Mouse (Mus musculus) E14TG2a.4 (cell line): ENCODE measurements around the gene Glis1.

Experiments
- H3K27me3 ChIP-seq: 2 replicates; pipeline ENCODE4 v1.6.1; 2014; ENCODE audit warnings: low read length, control low read depth; ENCODE audit not compliant: insufficient read depth
- H3K36me3 ChIP-seq: 2 replicates; pipeline ENCODE4 v1.6.1; 2014; ENCODE audit warnings: low read length, control low read depth; ENCODE audit not compliant: insufficient read depth
- H3K4me1 ChIP-seq: replicated peaks from 2 replicates; pipeline ENCODE4 v1.6.1; 2014; ENCODE audit warnings: low read depth, low read length, control low read depth
- H3K4me3 ChIP-seq: replicated peaks from 2 replicates; pipeline ENCODE4 v1.5.1; 2014; ENCODE audit warnings: mild to moderate bottlenecking, low read length
- H3K9me3 ChIP-seq: 2 replicates; pipeline ENCODE4 v1.6.1; 2014; ENCODE audit warnings: low read length, control low read depth
- CTCF ChIP-seq: conservative IDR thresholded peaks from 2 replicates; pipeline ENCODE4 v1.5.1; 2014; ENCODE audit warnings: low read length
- NANOG ChIP-seq: IDR thresholded peaks from 2 replicates; pipeline ENCODE4 v1.6.1; 2014; ENCODE audit warnings: borderline replicate concordance, low read length, mixed read lengths
- POU5F1 ChIP-seq: IDR thresholded peaks from 2 replicates; pipeline ENCODE4 v1.6.1; 2014; ENCODE audit warnings: low read length, borderline replicate concordance

Glis1 gene

DNA sequence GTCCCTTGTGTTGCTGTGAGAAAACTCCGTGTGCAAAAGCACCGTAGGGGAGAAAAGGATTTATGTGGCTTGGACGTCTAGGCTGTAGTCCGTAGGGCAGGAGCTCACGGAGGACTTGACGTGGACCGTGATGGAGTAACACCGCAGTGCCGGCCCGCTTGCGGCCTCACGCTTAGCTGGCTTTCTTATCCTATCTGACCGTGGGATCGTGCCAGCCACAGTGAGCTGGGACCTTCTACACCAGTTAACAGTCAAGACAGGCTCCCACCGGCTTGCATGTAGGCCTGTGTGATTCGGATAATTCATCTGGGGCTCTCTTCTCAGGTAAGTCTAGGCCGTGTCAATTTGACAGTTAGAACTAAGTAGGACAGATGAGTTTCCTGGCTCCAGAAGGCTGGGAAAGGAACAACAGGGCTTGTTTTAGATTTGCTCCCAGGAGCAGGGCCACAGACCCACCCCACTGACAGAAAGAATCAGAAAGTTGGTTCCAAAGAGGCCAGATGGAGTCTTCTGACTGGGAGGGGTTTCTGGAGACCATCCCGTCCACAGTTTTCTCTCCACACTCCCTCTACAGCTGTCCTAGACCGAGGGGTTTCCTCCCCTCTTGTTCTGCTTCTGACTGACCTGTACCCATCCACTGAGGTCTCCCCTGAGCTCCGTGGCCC, 49.3 kb downstream of the Glis1 start:
- H3K36me3 ChIP-seq: no peaks in the 10 kb centered on the region
- TF ChIP-seq CTCF (no peak), NANOG (no peak), POU5F1 (no peak)
- H3K4me3 ChIP-seq: no peak overlapping the region
- H3K4me1 ChIP-seq: no peaks in the 10 kb centered on the region
- peaks cover 11% of the 10 kb centered on the region for H3K9me3 ChIP-seq
- H3K27me3 ChIP-seq: peaks cover 11% of the 10 kb centered on the region

DNA sequence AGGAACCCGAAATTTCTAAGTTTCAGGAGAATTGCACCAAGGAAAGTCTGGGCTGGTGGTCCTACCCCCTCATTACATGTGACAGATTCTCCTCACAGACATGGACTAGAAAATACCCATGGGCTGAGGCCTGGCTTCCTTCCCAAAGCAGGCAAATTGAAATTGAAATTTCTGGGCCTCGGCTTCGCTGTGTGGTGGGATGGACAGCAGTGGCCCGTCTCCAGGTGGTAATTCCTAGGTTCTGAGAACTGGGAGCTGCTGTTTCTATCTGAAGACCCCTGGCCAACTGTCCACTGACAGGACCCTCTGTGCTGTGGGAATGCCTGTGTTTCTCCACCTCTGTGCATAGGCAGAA, 49.8 kb downstream of the Glis1 start:
- H3K36me3 ChIP-seq: no peaks in the 10 kb centered on the region
- peaks cover 11% of the 10 kb centered on the region for H3K9me3 ChIP-seq
- H3K4me1 ChIP-seq: no peaks in the 10 kb centered on the region
- TF ChIP-seq CTCF (no peak), POU5F1 (no peak), NANOG (no peak)
- no peak overlapping the region for H3K4me3 ChIP-seq
- H3K27me3 ChIP-seq: peaks cover 15% of the 10 kb centered on the region

- Histone ChIP-seq H3K4me1 (peaks cover 8% of the 10 kb centered on the region), H3K9me3 (peaks cover 11% of the 10 kb centered on the region), H3K36me3 (no peaks in the 10 kb centered on the region), H3K4me3 (no peak overlapping the region), H3K27me3 (peaks cover 17% of the 10 kb centered on the region; the same call in 1 of the 2 replicates)
- TF ChIP-seq POU5F1 (no peak), CTCF (peak; percentile 19; the same call in 1 of the 2 replicates)
Measured at GRCm38 (mm10) chr4:107485903-107486302, 51.5 kb downstream of the Glis1 start.

GRCm38 (mm10) chr4:107489121-107489840, 54.9 kb downstream of the Glis1 start:
- H3K9me3 ChIP-seq: peaks cover 11% of the 10 kb centered on the region
- 0 out of 2 replicates have a peak overlapping the region, but pooled peaks have one; percentile 17 for H3K4me3 ChIP-seq
- no peak for TF ChIP-seq NANOG
- TF ChIP-seq POU5F1: no peak
- no peak for TF ChIP-seq CTCF
- peaks cover 8% of the 10 kb centered on the region for H3K4me1 ChIP-seq
- peaks cover 15% of the 10 kb centered on the region for H3K27me3 ChIP-seq
- no peaks in the 10 kb centered on the region for H3K36me3 ChIP-seq

GRCm38 (mm10) chr4:107492991-107493390, 58.6 kb downstream of the Glis1 start:
- no peak for TF ChIP-seq NANOG
- TF ChIP-seq POU5F1: no peak
- TF ChIP-seq CTCF: no peak
- Histone ChIP-seq H3K4me3 (no peak overlapping the region), H3K9me3 (no peaks in the 10 kb centered on the region), H3K36me3 (no peaks in the 10 kb centered on the region), H3K27me3 (peaks cover 15% of the 10 kb centered on the region), H3K4me1 (peaks cover 8% of the 10 kb centered on the region)

DNA sequence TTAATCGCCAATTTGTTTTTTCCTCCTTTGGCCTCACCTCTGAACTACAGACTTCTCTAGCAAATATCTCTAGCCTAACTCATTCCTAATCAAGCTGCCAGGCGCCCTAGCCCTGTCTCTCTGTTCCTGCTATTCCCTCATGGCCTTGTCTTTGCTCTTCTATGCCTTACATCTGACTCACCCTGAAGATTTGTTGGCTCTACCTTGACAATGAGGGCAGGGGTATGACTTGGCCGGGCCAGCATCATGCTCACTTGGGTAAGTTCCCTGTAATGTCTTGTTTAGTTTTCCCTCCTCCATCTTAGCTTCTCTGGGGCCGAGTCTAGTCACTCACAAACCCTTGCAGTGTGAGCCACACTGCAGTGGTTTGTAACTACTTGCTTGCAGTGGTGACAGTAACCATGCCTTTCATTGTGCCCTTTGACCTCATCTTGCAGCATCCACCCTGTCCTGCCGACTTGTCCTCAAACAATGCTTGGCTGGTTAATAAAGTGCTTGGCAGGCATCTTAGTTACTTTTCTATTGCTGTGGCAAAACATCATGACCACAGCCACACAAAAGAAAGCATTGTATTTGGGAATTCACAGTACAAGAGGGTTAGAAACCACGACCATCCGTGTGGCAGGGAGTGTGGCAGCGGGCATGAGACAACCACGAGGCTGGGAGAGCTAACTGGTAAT, 61.5 kb downstream of the Glis1 start:
- Histone ChIP-seq H3K4me1 (no peaks in the 10 kb centered on the region), H3K4me3 (no peak overlapping the region), H3K36me3 (no peaks in the 10 kb centered on the region), H3K9me3 (no peaks in the 10 kb centered on the region), H3K27me3 (peaks cover 1% of the 10 kb centered on the region; the same call in 1 of the 2 replicates)
- TF ChIP-seq NANOG (no peak), POU5F1 (no peak), CTCF (no peak)

GRCm38 (mm10) chr4:107497430-107497935, 63.1 kb downstream of the Glis1 start:
- Histone ChIP-seq H3K27me3 (no peaks in the 10 kb centered on the region), H3K9me3 (no peaks in the 10 kb centered on the region), H3K36me3 (no peaks in the 10 kb centered on the region), H3K4me1 (no peaks in the 10 kb centered on the region), H3K4me3 (no peak overlapping the region)
- TF ChIP-seq POU5F1 (no peak), NANOG (no peak), CTCF (no peak)

DNA sequence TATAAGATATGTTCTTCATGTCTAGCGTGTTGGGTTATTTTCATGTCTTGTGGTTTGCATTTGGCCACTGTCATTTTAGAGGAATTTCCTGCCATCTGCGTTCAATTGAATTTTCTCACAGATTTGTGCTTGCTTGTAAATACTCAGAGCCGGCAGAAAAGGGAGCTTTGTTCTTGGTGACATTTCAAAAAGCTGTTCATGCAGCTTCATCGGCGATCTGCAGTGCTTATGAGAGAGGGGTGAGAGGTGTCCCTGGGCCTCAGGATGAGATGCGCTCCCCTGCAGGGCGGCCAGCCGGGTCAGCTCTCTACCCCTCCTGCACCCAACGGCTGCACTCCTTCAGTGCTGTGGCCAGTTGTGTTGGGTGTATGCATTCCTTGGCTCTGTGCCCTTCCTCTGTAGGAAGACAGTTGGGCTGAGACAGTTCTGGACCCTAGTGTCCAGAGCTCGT, 68.2 kb downstream of the Glis1 start:
- Histone ChIP-seq H3K4me3 (no peak overlapping the region), H3K9me3 (no peaks in the 10 kb centered on the region), H3K36me3 (no peaks in the 10 kb centered on the region), H3K27me3 (no peaks in the 10 kb centered on the region), H3K4me1 (no peaks in the 10 kb centered on the region)
- TF ChIP-seq NANOG (no peak), CTCF (no peak), POU5F1 (no peak)

DNA sequence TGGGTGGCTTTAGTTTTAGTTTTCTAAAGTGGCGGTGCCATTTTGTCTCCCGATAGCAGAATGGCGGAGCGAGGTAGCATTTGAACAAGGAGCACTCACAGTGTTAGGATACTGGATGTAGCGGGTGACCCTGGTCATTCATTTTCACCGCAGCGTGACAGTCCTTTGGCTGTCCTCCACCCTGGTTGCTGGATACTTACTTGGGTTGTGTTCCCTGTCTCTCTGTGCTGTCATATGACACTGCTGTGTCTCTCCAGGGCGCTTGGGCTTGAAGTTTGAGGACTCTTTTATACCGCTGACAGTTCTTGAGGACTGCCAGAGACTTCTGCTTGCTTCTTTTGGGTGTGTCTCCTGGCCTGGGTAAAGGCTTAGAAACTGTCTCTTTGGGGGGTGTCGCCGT, 80.6 kb downstream of the Glis1 start:
- TF ChIP-seq NANOG (no peak), POU5F1 (no peak), CTCF (no peak)
- Histone ChIP-seq H3K9me3 (no peaks in the 10 kb centered on the region), H3K27me3 (no peaks in the 10 kb centered on the region), H3K36me3 (no peaks in the 10 kb centered on the region), H3K4me1 (peaks cover 3% of the 10 kb centered on the region; the same call in 1 of the 2 replicates), H3K4me3 (no peak overlapping the region)
